Mouse (Mus musculus): ENCODE measurements around the gene Odf3l1. TPM values are rescaled to one million over a fixed set of nuclear protein-coding genes. Genes with fewer than 3 reads are reported as not detected.
"Not testable (repeated sequence)": the region's sequence is repeated elsewhere in the genome, so short reads cannot be mapped to it uniquely, and the experiment has no call there.

The Odf3l1 gene
- total RNA-seq (2021): under 1 TPM in 1 of 2 experiments, not detected in 1; 0.43 TPM

- DNase-seq: peak; percentile 64
These were observed at the start of gene Odf3l1 for GRCm38 (mm10) chr9:56864216-56864729. Gene Odf3l1, minus strand, starts transcription at chr9:56864679.

DNA sequence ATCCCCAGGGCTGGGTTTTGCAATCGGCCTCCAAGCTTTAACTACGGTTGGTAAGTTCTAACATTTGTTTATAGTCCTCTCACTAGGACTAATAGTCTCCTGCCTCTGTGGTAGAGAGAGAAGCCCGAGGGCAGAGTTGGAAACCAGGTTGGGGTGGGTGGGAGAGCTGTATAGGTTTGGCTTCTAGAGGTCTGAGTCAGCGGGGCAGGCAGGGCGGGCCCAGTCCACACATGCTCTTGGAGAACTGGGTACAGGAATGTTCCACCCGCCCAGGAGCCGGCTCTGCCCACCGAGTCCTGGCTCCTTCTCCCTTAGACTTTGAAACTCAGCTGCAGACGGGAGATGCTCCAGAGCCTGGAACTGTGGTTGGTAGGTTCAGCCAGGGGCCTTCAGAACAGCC is 49.5 kb upstream of the Odf3l1 start:
- no peak for DNase-seq

DNA sequence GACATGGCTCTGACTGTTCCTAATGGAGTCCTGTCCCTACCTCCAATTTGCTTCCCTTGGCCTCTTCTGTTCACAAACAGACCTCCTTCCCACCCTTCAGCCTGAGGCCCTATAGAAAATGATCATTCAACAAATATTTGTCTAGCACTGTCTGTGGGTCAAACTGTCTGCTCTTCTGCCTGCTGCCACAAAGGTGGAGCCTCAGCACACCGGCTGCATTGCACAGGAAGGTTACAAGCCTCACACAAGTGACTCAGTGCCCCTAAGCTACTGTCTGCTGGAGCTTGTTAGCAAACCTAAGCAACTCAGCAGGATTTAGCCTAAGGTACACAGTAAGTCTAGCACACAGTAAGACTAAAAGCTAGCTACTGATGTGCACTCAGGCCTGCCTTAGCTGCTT is 46.5 kb upstream of the Odf3l1 start:
- DNase-seq: no peak

GRCm38 (mm10) chr9:56909991-56910390 is 45.5 kb upstream of the Odf3l1 start:
- not testable (repeated sequence) for DNase-seq

GRCm38 (mm10) chr9:56907549-56907948 is 43.1 kb upstream of the Odf3l1 start:
- DNase-seq: no peak

- DNase-seq: no peak
These were observed 39.2 kb upstream of the Odf3l1 start for GRCm38 (mm10) chr9:56903662-56904061.

- peak; percentile 12 for DNase-seq
These were observed 36.7 kb upstream of the Odf3l1 start for GRCm38 (mm10) chr9:56901187-56901586.

DNA sequence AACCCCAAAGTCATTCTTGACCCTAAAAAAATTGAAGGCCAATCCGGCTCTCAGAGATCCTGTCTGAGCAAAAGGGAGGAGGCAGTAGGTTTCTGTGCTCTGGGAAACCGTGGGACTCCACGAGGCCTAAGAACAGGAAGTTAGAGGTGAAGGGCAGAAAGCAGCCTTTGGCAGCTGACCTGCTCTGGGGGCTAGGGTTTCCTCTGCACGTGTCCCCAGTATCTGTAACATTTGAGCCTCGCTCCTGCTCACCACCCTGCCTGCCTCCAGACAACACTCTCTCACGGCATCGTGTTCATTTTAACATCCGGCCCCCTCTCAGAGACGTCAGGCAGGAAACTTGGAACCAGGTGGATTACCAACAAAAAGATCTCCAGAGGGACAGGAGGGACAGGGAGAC is 36.1 kb upstream of the Odf3l1 start:
- peak; percentile 27 for DNase-seq

DNA sequence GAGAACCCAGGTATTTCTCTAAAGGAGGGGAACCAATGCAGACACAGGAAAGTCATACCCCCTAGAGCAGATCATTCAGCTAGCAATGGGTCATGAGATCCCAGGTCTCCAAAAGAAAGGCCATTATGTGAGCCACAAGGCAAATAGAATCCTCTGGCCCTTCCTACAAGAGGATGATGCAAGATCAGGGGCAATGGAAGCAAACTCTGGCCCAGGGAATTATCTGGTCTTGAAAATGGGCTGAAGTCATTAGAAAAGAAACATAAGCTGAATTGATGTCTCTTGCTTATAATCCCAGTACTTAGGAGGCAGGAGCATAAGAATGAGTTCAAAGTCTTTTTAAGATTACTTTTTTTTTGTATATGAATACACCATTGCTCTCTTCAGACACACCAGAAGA is 35.6 kb upstream of the Odf3l1 start:
- DNase-seq: no peak

DNA sequence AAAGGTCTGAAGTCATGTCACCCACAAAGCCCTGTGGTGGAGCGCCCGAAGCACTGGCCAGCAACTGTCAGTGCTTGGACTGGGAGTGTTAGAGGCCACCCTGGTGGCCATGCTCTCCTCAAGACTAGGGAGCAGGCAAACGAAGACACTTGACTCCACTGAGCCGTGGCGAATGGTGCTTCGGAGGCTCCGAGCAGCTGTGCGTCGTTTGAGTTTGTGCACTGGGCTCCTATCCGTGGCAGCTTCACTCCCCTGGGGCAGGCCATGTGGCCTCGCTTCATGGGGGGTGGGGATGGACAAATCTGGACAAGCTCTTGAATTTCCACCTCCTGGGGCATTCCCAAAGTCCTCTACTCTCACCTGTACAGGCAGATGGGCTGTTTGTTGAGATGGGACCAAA is 34.9 kb upstream of the Odf3l1 start:
- peak; percentile 20 for DNase-seq

- DNase-seq: no peak
These were observed 32.3 kb upstream of the Odf3l1 start for GRCm38 (mm10) chr9:56896779-56897178.

DNA sequence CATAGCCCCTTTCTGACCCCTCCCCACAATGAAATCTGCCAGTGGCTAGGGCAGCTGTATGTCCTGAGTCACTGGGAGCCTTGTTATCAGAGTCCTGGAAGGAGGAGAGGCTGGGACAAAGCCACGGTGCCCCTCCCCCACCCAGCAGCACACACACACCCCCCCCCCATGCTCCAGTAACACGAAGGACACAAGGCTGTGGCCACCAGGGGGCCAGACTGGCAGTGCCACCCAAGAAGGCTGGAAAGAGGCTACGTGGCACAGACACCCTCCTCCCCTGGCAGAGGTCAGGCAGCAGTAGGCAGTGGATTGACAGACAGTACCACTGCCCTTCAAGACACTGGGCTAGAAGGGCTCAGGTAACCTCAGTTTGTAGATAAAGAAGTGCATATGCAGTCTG is 29.5 kb upstream of the Odf3l1 start:
- peak; percentile 75 for DNase-seq

GRCm38 (mm10) chr9:56893313-56893712 is 28.8 kb upstream of the Odf3l1 start:
- DNase-seq: no peak

GRCm38 (mm10) chr9:56892111-56892510 is 27.6 kb upstream of the Odf3l1 start:
- DNase-seq: no peak

DNA sequence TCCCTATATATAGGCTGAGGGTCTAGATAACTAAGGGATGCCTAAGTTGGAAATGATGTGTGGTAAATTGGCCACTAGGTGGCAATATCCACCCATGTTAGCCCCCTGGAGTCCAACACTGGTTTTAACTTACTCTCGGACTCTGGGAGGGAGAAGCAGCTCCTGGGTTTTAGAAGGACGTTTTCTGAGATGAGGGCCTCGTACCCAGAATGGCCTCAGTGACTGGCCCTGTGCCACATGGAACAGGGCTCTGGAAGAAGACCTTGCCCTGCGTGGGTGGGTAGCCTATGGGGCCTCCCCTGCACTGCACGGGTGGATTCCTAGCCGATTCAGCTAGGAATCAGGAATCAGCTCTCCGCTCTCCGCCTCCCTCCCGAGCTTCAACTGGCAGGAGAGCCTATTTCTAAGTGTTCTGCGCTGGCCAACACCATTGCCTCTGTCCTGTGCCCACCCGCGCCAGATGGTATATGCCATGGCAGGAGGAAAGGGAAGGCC is 27.1 kb upstream of the Odf3l1 start:
- peak; percentile 80 for DNase-seq

- DNase-seq: no peak
These were observed 26.2 kb upstream of the Odf3l1 start for GRCm38 (mm10) chr9:56890522-56891250.

- DNase-seq: peak; percentile 82
These were observed 25.3 kb upstream of the Odf3l1 start for GRCm38 (mm10) chr9:56889817-56890216.

DNA sequence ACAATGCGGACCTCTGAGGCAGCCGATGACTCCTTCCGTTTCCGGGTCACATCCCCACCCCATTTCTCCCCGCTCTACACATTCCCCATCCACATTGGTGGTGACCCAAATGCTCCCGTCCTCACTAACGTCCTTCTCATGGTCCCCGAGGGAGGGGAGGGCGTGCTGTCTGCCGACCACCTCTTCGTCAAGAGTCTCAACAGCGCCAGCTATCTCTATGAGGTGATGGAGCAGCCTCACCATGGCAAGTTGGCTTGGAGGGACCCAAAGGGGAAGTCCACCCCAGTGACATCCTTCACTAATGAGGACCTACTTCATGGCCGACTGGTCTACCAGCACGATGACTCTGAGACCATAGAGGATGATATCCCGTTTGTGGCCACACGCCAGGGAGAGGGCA is 23.1 kb upstream of the Odf3l1 start:
- DNase-seq: peak; percentile 12

- DNase-seq: no peak
These were observed 22.1 kb upstream of the Odf3l1 start for GRCm38 (mm10) chr9:56886601-56887000.

- DNase-seq: peak; percentile 66
These were observed 21.6 kb upstream of the Odf3l1 start for GRCm38 (mm10) chr9:56886113-56886512.

DNA sequence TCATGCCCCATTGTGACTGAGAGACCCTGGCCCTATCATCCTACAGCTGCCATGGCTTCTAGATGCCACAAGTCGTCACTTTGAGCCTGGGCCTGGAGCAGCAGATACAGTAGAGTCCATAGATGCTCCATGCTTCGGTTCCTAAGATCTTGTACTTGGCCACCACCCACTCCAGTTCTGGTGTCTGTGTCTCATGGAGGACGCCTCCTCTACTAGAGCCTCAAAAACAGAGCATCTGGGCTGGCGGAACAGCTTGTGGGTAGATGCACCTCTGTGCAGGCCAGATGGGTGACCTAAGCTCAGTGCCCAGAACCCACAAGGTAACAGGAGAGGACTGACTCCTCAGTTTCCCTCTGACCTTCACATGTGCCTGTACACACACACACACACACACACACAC is 19.8 kb upstream of the Odf3l1 start:
- no peak for DNase-seq

- peak; percentile 25 for DNase-seq
These were observed 19.0 kb upstream of the Odf3l1 start for GRCm38 (mm10) chr9:56883470-56883869.

- DNase-seq: peak; percentile 59
These were observed 18.3 kb upstream of the Odf3l1 start for GRCm38 (mm10) chr9:56882818-56883217.

DNA sequence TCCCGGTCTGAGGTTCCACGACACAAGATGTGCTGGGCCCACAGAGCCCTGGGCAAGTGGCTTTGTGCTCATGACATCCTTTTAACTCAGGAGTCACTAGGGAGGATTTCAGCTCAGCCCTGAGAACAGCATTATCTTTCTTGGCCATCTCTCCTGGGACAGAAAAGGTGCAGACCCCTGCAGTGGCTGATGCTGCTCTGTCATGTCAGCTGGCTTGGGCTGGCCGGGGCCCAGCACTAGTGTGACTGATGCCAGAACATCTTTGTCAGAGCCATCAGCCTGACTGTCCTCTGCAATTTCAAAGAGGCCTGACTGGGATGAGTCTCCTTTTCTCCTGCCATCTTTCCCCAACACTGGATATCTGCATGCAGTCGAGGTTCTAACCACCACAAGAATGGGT is 17.8 kb upstream of the Odf3l1 start:
- peak; percentile 24 for DNase-seq
